Mouse (Mus musculus) G1E (cell line): Measurements from ENCODE around the gene Lmln.

Experiments
- CTCF ChIP-seq: IDR thresholded peaks from 2 replicates; pipeline ENCODE4 v1.5.1; 2012; ENCODE audit warnings: low read depth, low read length, inconsistent platforms, mixed read lengths
- GATA1 ChIP-seq: IDR thresholded peaks from 2 replicates; pipeline ENCODE4 v1.6.1; 2012; ENCODE audit warnings: borderline replicate concordance, low read length, inconsistent platforms, mixed read lengths
- POLR2AphosphoS5 ChIP-seq: IDR thresholded peaks from 2 replicates; pipeline ENCODE4 v1.6.1; 2012; ENCODE audit warnings: low read depth, low read length, inconsistent platforms; ENCODE audit not compliant: insufficient replicate concordance
- TAL1 ChIP-seq: conservative IDR thresholded peaks from 2 replicates; pipeline ENCODE4 v1.6.1; 2012; ENCODE audit warnings: low read depth, low read length, inconsistent platforms, mixed read lengths

GRCm38 (mm10) chr16:33019117-33019770 lies 43.1 kb upstream of the Lmln start:
- TF ChIP-seq CTCF (no peak), POLR2AphosphoS5 (no peak), GATA1 (no peak), TAL1 (no peak)
